Mouse (Mus musculus) heart, postnatal 0 days (tissue): ENCODE data around the gene Cldn4. TPM values are rescaled to one million over a fixed set of nuclear protein-coding genes. Genes with fewer than 3 reads are reported as not detected.
"Not testable (repeated sequence)": the region's sequence is repeated elsewhere in the genome, so short reads cannot be mapped to it uniquely, and the experiment has no call there.

ENCODE experiments used
- ATAC-seq: fragments of 200-750 bp; cut with Nextera tagmentation; 2 replicates; pipeline ENCODE4 v1.8.0; 2017; ENCODE audit warnings: low read depth, moderate number of reproducible peaks, moderate library complexity; ENCODE audit not compliant: insufficient read depth
- DNase-seq: peaks from one replicate; pipeline ENCODE4 v3.0.0-alpha.2; 2016; ENCODE audit warnings: low spot score
- H3K27ac ChIP-seq: fragments of 300-500 bp; sonication (generic); 2 replicates; pipeline ENCODE4 v1.5.1; 2014; ENCODE audit warnings: low read depth, mild to moderate bottlenecking
- H3K27me3 ChIP-seq: fragments of 300-500 bp; sonication (generic); 2 replicates; pipeline ENCODE4 v1.6.1; 2014; ENCODE audit warnings: low read length, mixed read lengths; ENCODE audit not compliant: control insufficient read depth, insufficient read depth
- H3K36me3 ChIP-seq: fragments of 300-500 bp; sonication (generic); replicated peaks from 2 replicates; pipeline ENCODE4 v1.6.1; 2014; ENCODE audit warnings: low read length, mixed read lengths; ENCODE audit not compliant: control insufficient read depth, insufficient read depth
- H3K4me1 ChIP-seq: fragments of 300-500 bp; sonication (generic); 2 replicates; pipeline ENCODE4 v1.6.1; 2014; ENCODE audit warnings: antibody characterized with exemption; ENCODE audit not compliant: control insufficient read depth, insufficient read depth
- H3K4me2 ChIP-seq: fragments of 300-500 bp; sonication (generic); 2 replicates; pipeline ENCODE4 v1.6.1; 2014; ENCODE audit warnings: low read depth, mild to moderate bottlenecking, low read length, moderate library complexity
- H3K4me3 ChIP-seq: fragments of 300-500 bp; sonication (generic); 2 replicates; pipeline ENCODE4 v1.5.1; 2014; ENCODE audit warnings: low read depth, low read length
- H3K9ac ChIP-seq: fragments of 300-500 bp; sonication (generic); replicated peaks from 2 replicates; pipeline ENCODE4 v1.6.1; 2014; ENCODE audit warnings: low read depth, low read length, mixed read lengths
- H3K9me3 ChIP-seq: fragments of 300-500 bp; sonication (generic); replicated peaks from 2 replicates; pipeline ENCODE4 v1.6.1; 2016; ENCODE audit warnings: low read length; ENCODE audit not compliant: control insufficient read depth
- CTCF ChIP-seq: IDR thresholded peaks from 2 replicates; pipeline ENCODE4 v1.5.1; 2016; ENCODE audit warnings: antibody characterized with exemption, control low read depth, low read depth
- EP300 ChIP-seq: IDR thresholded peaks from 2 replicates; pipeline ENCODE4 v1.6.1; 2016; ENCODE audit warnings: antibody characterized with exemption, low read depth
- WGBS: fragments of 180-500 bp; shearing (Covaris S2); extraction: QIAGEN DNeasy Blood & Tissue Kit; methylation state at CpG from one replicate; pipeline ENCODE4 v1.1.7; 2014; 5-methylcytosine and 5-hydroxymethylcytosine counted together
- polyA plus RNA-seq: library from polyadenylated mRNA; unstranded; fragments of >200 nt; fragmentation: Nextera tagmentation; extraction: Ambion mirVana; gene quantifications from 2 replicates; pipeline ENCODE4 v1.2.1, GENCODE M21; 2015
- total RNA-seq: library from RNA; depleted of rRNA; stranded (reverse); fragments of >200 nt; gene quantifications from 2 replicates; pipeline ENCODE4 v1.2.3, GENCODE M21; 2014; ENCODE audit warnings: low replicate concordance

Gene Cldn4
- total and polyA plus RNA-seq, 2 experiments from 2014 or later = 10.2 TPM; not detected in 1

- DNase-seq = no peak
- Histone ChIP-seq H3K27me3 (no peaks in the 10 kb centered on the region), H3K27ac (no peak overlapping the region), H3K4me2 (no peak overlapping the region), H3K9ac (no peak overlapping the region), H3K4me1 (no peaks in the 10 kb centered on the region), H3K36me3 (no peaks in the 10 kb centered on the region), H3K9me3 (no peaks in the 10 kb centered on the region), H3K4me3 (no peak overlapping the region)
- 76% methylated on average over 6 of the region's 6 CpGs for WGBS
- no peak for TF ChIP-seq CTCF
- no peak for TF ChIP-seq EP300
- no peak for ATAC-seq
Measured at GRCm38 (mm10) chr5:134936626-134937185, 10.0 kb downstream of the Cldn4 start.

GRCm38 (mm10) chr5:134936051-134936450 is 10.7 kb downstream of the Cldn4 start:
- ATAC-seq (no peak), DNase-seq (no peak)
- H3K9me3 ChIP-seq = no peaks in the 10 kb centered on the region
- no peaks in the 10 kb centered on the region for H3K36me3 ChIP-seq
- TF ChIP-seq CTCF (no peak), EP300 (no peak)
- no peak overlapping the region for H3K9ac ChIP-seq
- WGBS = 80% methylated on average over 6 of the region's 6 CpGs
- no peaks in the 10 kb centered on the region for H3K4me1 ChIP-seq
- no peaks in the 10 kb centered on the region for H3K27me3 ChIP-seq
- no peak overlapping the region for H3K4me2 ChIP-seq
- no peak overlapping the region for H3K4me3 ChIP-seq
- no peak overlapping the region for H3K27ac ChIP-seq

GRCm38 (mm10) chr5:134934666-134935065 is 12.1 kb downstream of the Cldn4 start:
- DNase-seq (no peak), ATAC-seq (no peak)
- Histone ChIP-seq H3K4me2 (no peak overlapping the region), H3K27ac (no peak overlapping the region), H3K9ac (no peak overlapping the region), H3K27me3 (no peaks in the 10 kb centered on the region), H3K9me3 (no peaks in the 10 kb centered on the region), H3K4me3 (no peak overlapping the region), H3K36me3 (no peaks in the 10 kb centered on the region), H3K4me1 (no peaks in the 10 kb centered on the region)
- TF ChIP-seq CTCF (no peak), EP300 (no peak)
- 86% methylated on average over 3 of the region's 3 CpGs for WGBS

GRCm38 (mm10) chr5:134933686-134934085 is 13.0 kb downstream of the Cldn4 start:
- H3K27me3 ChIP-seq, H3K9me3 ChIP-seq, H3K9ac ChIP-seq, H3K4me2 ChIP-seq, H3K4me3 ChIP-seq, H3K27ac ChIP-seq, ATAC-seq, DNase-seq, H3K4me1 ChIP-seq, H3K36me3 ChIP-seq: not testable (repeated sequence)
- 90% methylated on average over 5 of the region's 5 CpGs for WGBS

- DNase-seq (no peak), ATAC-seq (no peak)
- no peak overlapping the region for H3K4me3 ChIP-seq
- no peaks in the 10 kb centered on the region for H3K27me3 ChIP-seq
- H3K9me3 ChIP-seq = no peaks in the 10 kb centered on the region
- H3K4me2 ChIP-seq = no peak overlapping the region
- H3K36me3 ChIP-seq = no peaks in the 10 kb centered on the region
- H3K4me1 ChIP-seq = no peaks in the 10 kb centered on the region
- WGBS = 78% methylated on average over 8 of the region's 8 CpGs
- H3K27ac ChIP-seq = no peak overlapping the region
- TF ChIP-seq CTCF = no peak
- H3K9ac ChIP-seq = no peak overlapping the region
Measured at GRCm38 (mm10) chr5:134933281-134933680, 13.5 kb downstream of the Cldn4 start.

- TF ChIP-seq EP300 (no peak), CTCF (peak; percentile 53)
- H3K4me3 ChIP-seq = peak overlapping the region; percentile 58
- 45% methylated on average over 9 of the region's 9 CpGs for WGBS
- H3K4me1 ChIP-seq = no peaks in the 10 kb centered on the region
- H3K27me3 ChIP-seq = no peaks in the 10 kb centered on the region
- DNase-seq = peak; percentile 45
- peak overlapping the region; percentile 82 for H3K4me2 ChIP-seq
- no peak overlapping the region for H3K27ac ChIP-seq
- no peaks in the 10 kb centered on the region for H3K9me3 ChIP-seq
- H3K9ac ChIP-seq = peak overlapping the region; percentile 42; the same call in 1 of the 2 replicates
- peak; percentile 64 for ATAC-seq
- no peaks in the 10 kb centered on the region for H3K36me3 ChIP-seq
Measured at GRCm38 (mm10) chr5:134932903-134933276, 13.8 kb downstream of the Cldn4 start.
